Comparison of ENCODE assay signal across 12 mouse cellular contexts in the genomic region with DNA sequence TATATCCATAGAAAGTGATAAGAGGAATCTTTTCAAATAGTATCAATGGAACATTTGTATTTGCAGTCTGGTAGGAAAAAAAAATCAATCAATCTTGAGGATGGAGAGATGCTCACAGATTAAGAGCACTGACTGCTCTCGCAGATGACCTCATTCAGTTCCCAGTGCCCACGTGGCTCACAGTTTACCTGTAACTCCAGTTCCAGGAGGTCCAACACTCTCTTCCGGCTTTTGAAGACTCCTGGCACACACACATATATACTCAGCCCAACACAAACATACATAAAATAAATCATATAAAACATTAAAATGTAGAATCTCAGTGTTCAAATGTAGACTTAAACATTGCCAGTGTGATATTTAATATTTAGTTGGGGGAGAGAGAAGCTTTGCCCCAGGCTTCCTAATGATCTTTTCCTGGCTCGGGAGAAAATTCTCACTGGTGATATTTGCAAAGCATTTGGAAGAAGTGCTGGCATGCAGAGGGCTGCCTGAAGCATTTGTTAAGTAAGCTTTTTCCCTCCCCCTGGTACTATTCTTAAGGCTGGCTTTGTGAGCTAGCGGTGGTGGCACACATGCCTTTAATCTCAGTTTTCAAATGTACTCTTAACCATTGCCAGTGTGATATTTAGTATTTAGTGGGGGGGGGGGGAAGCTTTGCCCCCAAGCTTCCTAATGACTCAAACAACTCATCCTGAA.
"Had no signal": no experiment of that assay in that cellular context is flagged by ENCODE, and none has a peak within 500 bp of the region (broad histone marks: within the 10 kb centered on the region; RNA-seq: fewer than 3 reads in every experiment).

No protein-coding gene starts in this region.

- H3K4me2 ChIP-seq: limb, embryonic 15.5 days; liver, embryonic 13.5 days; stomach, embryonic 15.5 days had no signal

- H3K27ac ChIP-seq: kidney, postnatal 0 days; limb, embryonic 15.5 days; liver, embryonic 13.5 days; stomach, embryonic 15.5 days had no signal

- H3K9ac ChIP-seq: limb, embryonic 15.5 days; liver, embryonic 13.5 days; liver, postnatal 0 days; stomach, embryonic 15.5 days had no signal

- ATAC-seq: liver, postnatal 0 days; midbrain, embryonic 16.5 days had no signal

- H3K27me3 ChIP-seq: limb, embryonic 15.5 days; liver, embryonic 13.5 days; stomach, embryonic 15.5 days had no signal

- H3K4me3 ChIP-seq: limb, embryonic 15.5 days; liver, embryonic 13.5 days; stomach, embryonic 15.5 days had no signal

- DNase-seq: kidney, adult 11 months; kidney, adult 9 months; kidney, postnatal 36 days; liver, embryonic 13.5 days; liver, postnatal 0 days; lung, postnatal 36 days; right cerebral cortex, postnatal 14 days; thymus, postnatal 36 days had no signal

- H3K4me1 ChIP-seq: limb, embryonic 15.5 days; stomach, embryonic 15.5 days had no signal

- H3K36me3 ChIP-seq: limb, embryonic 15.5 days; liver, embryonic 13.5 days; stomach, embryonic 15.5 days had no signal

- H3K9me3 ChIP-seq: limb, embryonic 15.5 days; liver, embryonic 13.5 days; stomach, embryonic 15.5 days had no signal
